Mouse (Mus musculus): Measurements from ENCODE around the gene Igfbp2. TPM values are rescaled to one million over a fixed set of nuclear protein-coding genes. Genes with fewer than 3 reads are reported as not detected.

Gene Igfbp2
- polyA plus RNA-seq, 1 experiment: 0.10 TPM

- no peaks in the 10 kb centered on the region for H3K4me1 ChIP-seq (ENCODE audit: control insufficient read depth)
- TF ChIP-seq GATA1 (IDR thresholded peaks at IDR 0.05; ENCODE audit: low read length) (no peak), TAL1 (IDR thresholded peaks at IDR 0.05; ENCODE audit: low read length) (no peak)
- no peaks in the 10 kb centered on the region for H3K36me3 ChIP-seq (ENCODE audit: control insufficient read depth)
- no peaks in the 10 kb centered on the region for H3K9me3 ChIP-seq (ENCODE audit: control insufficient read depth, low read length)
- H3K27me3 ChIP-seq (ENCODE audit: control insufficient read depth): no peaks in the 10 kb centered on the region
- no peak overlapping the region for H3K4me3 ChIP-seq (replicated peaks)
Observed at GRCm38 (mm10) chr1:72796128-72796527, 28.2 kb upstream of the Igfbp2 start.

- TF ChIP-seq TAL1 (IDR thresholded peaks at IDR 0.05; ENCODE audit: low read length) (no peak), GATA1 (IDR thresholded peaks at IDR 0.05; ENCODE audit: low read length) (no peak)
- Histone ChIP-seq H3K4me1 (ENCODE audit: control insufficient read depth) (no peaks in the 10 kb centered on the region), H3K36me3 (ENCODE audit: control insufficient read depth) (no peaks in the 10 kb centered on the region), H3K4me3 (replicated peaks) (no peak overlapping the region), H3K9me3 (ENCODE audit: control insufficient read depth, low read length) (no peaks in the 10 kb centered on the region), H3K27me3 (ENCODE audit: control insufficient read depth) (no peaks in the 10 kb centered on the region)
Observed at GRCm38 (mm10) chr1:72797102-72797665, 27.1 kb upstream of the Igfbp2 start.

GRCm38 (mm10) chr1:72798441-72798840 is 25.9 kb upstream of the Igfbp2 start:
- H3K9me3 ChIP-seq (ENCODE audit: control insufficient read depth, low read length): no peaks in the 10 kb centered on the region
- no peaks in the 10 kb centered on the region for H3K36me3 ChIP-seq (ENCODE audit: control insufficient read depth)
- H3K4me1 ChIP-seq (ENCODE audit: control insufficient read depth): no peaks in the 10 kb centered on the region
- no peak for TF ChIP-seq TAL1 (IDR thresholded peaks at IDR 0.05; ENCODE audit: low read length)
- no peak for TF ChIP-seq GATA1 (IDR thresholded peaks at IDR 0.05; ENCODE audit: low read length)
- H3K4me3 ChIP-seq (replicated peaks): no peak overlapping the region
- H3K27me3 ChIP-seq (ENCODE audit: control insufficient read depth): no peaks in the 10 kb centered on the region

- no peaks in the 10 kb centered on the region for H3K36me3 ChIP-seq (ENCODE audit: control insufficient read depth)
- TF ChIP-seq TAL1 (IDR thresholded peaks at IDR 0.05; ENCODE audit: low read length): no peak
- TF ChIP-seq GATA1 (IDR thresholded peaks at IDR 0.05; ENCODE audit: low read length): no peak
- no peaks in the 10 kb centered on the region for H3K9me3 ChIP-seq (ENCODE audit: control insufficient read depth, low read length)
- H3K27me3 ChIP-seq (ENCODE audit: control insufficient read depth): no peaks in the 10 kb centered on the region; the same call in 1 of the 2 replicates
- no peak overlapping the region for H3K4me3 ChIP-seq (replicated peaks)
- no peaks in the 10 kb centered on the region for H3K4me1 ChIP-seq (ENCODE audit: control insufficient read depth)
Observed at GRCm38 (mm10) chr1:72804031-72804430, 20.3 kb upstream of the Igfbp2 start.

- H3K4me3 ChIP-seq (replicated peaks): no peak overlapping the region
- TF ChIP-seq TAL1 (IDR thresholded peaks at IDR 0.05; ENCODE audit: low read length) (no peak), GATA1 (IDR thresholded peaks at IDR 0.05; ENCODE audit: low read length) (no peak)
- no peaks in the 10 kb centered on the region; the same call in 1 of the 2 replicates for H3K27me3 ChIP-seq (ENCODE audit: control insufficient read depth)
- H3K9me3 ChIP-seq (ENCODE audit: control insufficient read depth, low read length): no peaks in the 10 kb centered on the region
- H3K4me1 ChIP-seq (ENCODE audit: control insufficient read depth): no peaks in the 10 kb centered on the region
- H3K36me3 ChIP-seq (ENCODE audit: control insufficient read depth): no peaks in the 10 kb centered on the region
Observed at GRCm38 (mm10) chr1:72805037-72805436, 19.3 kb upstream of the Igfbp2 start.

GRCm38 (mm10) chr1:72805476-72806043 is 18.7 kb upstream of the Igfbp2 start:
- Histone ChIP-seq H3K36me3 (ENCODE audit: control insufficient read depth) (no peaks in the 10 kb centered on the region), H3K4me1 (ENCODE audit: control insufficient read depth) (no peaks in the 10 kb centered on the region), H3K4me3 (replicated peaks) (no peak overlapping the region), H3K27me3 (ENCODE audit: control insufficient read depth) (no peaks in the 10 kb centered on the region; the same call in 1 of the 2 replicates), H3K9me3 (ENCODE audit: control insufficient read depth, low read length) (no peaks in the 10 kb centered on the region)
- no peak for TF ChIP-seq TAL1 (IDR thresholded peaks at IDR 0.05; ENCODE audit: low read length)
- no peak for TF ChIP-seq GATA1 (IDR thresholded peaks at IDR 0.05; ENCODE audit: low read length)

- H3K36me3 ChIP-seq (ENCODE audit: control insufficient read depth): no peaks in the 10 kb centered on the region
- no peaks in the 10 kb centered on the region; the same call in 1 of the 2 replicates for H3K27me3 ChIP-seq (ENCODE audit: control insufficient read depth)
- no peak overlapping the region for H3K4me3 ChIP-seq (replicated peaks)
- TF ChIP-seq TAL1 (IDR thresholded peaks at IDR 0.05; ENCODE audit: low read length) (no peak), GATA1 (IDR thresholded peaks at IDR 0.05; ENCODE audit: low read length) (no peak)
- no peaks in the 10 kb centered on the region for H3K9me3 ChIP-seq (ENCODE audit: control insufficient read depth, low read length)
- no peaks in the 10 kb centered on the region for H3K4me1 ChIP-seq (ENCODE audit: control insufficient read depth)
Observed at GRCm38 (mm10) chr1:72806044-72806584, 18.2 kb upstream of the Igfbp2 start.

GRCm38 (mm10) chr1:72809304-72809703 is 15.0 kb upstream of the Igfbp2 start:
- no peaks in the 10 kb centered on the region for H3K4me1 ChIP-seq (ENCODE audit: control insufficient read depth)
- TF ChIP-seq TAL1 (IDR thresholded peaks at IDR 0.05; ENCODE audit: low read length) (no peak), GATA1 (IDR thresholded peaks at IDR 0.05; ENCODE audit: low read length) (no peak)
- no peaks in the 10 kb centered on the region for H3K9me3 ChIP-seq (ENCODE audit: control insufficient read depth, low read length)
- H3K4me3 ChIP-seq (replicated peaks): no peak overlapping the region
- no peaks in the 10 kb centered on the region for H3K36me3 ChIP-seq (ENCODE audit: control insufficient read depth)
- H3K27me3 ChIP-seq (ENCODE audit: control insufficient read depth): no peaks in the 10 kb centered on the region; the same call in 1 of the 2 replicates

- H3K9me3 ChIP-seq (ENCODE audit: control insufficient read depth, low read length): no peaks in the 10 kb centered on the region
- H3K4me1 ChIP-seq (ENCODE audit: control insufficient read depth): no peaks in the 10 kb centered on the region
- H3K27me3 ChIP-seq (ENCODE audit: control insufficient read depth): no peaks in the 10 kb centered on the region; the same call in 1 of the 2 replicates
- TF ChIP-seq TAL1 (IDR thresholded peaks at IDR 0.05; ENCODE audit: low read length) (no peak), GATA1 (IDR thresholded peaks at IDR 0.05; ENCODE audit: low read length) (no peak)
- no peaks in the 10 kb centered on the region for H3K36me3 ChIP-seq (ENCODE audit: control insufficient read depth)
- no peak overlapping the region for H3K4me3 ChIP-seq (replicated peaks)
Observed at GRCm38 (mm10) chr1:72809951-72810675, 14.2 kb upstream of the Igfbp2 start.

Measured in erythroblast, embryonic 14.5 days (primary cell).